Mouse (Mus musculus): ENCODE data around the gene Prss12.

The Prss12 gene

DNA sequence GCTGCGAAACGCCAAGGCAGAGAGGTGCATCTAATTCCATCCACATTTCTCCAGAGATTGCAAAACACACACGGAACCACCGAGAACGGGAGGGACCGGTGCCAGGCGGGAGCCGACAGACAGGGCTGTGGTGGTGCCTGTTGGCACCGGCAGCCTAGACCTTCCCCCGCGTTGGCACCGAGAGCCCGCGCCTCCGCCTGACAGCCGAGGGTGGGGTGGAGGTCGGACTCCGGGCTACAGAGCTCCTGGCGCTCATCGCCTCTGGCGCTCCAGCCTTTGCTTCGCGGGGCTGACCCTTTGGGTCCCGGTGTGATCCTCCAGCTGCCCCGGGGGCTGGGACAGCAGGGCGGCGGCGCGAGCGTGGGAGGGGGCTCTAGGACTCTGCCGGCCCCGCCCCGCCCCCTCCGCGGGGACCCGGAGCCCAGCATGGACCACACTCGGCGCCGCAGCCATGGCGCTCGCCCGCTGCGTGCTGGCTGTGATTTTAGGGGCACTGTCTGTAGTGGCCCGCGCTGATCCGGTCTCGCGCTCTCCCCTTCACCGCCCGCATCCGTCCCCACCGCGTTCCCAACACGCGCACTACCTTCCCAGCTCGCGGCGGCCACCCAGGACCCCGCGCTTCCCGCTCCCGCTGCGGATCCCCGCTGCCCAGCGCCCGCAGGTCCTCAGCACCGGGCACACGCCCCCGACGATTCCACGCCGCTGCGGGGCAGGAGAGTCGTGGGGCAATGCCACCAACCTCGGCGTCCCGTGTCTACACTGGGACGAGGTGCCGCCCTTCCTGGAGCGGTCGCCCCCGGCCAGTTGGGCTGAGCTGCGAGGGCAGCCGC, at the start of gene Prss12:
Gene Prss12, plus strand, starts transcription at position 206 of the 830 bp plus-strand sequence.
- DNase-seq, result peak; percentile 28

DNA sequence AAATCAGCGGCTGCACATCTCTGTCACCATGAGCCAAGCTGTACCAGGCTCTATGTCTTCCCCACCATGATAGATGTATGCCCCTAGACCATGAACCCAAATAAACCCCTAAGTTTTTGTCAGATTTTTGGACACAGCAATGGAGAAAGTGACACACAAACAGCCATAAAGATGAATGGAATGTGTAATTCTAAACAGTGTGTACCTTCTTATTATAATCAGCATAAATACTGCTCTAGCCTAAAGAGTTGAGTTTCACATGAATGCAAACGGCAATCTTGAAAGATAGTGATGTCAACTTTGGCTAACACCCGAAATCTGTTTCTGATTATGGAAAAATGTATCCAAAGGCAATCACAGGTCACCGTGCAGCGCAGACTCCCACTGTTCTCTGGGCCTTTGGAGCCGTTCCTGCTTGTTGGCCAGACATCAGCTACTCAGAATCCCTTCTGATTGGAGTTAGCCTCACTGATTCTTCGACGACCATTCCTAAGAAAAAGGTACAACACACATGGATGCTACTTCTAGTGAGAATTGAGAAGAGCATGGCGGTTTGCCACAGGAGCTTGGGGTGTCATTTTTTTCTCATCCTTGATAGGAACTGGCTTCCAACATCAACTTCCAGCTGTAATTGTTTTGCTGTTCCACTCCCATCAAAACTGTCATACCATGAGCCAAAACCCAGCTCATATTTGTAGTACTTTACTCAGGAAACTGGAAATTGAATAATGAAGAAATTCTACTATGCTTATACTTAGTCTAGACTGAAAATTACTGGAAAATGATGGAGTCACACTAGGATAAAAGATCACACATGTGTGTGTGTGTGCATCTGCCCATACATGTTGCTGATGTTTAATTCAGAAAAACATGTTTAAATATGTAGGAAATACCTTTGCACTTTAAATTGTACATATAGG, 48.9 kb upstream of the Prss12 start:
- no peak for DNase-seq

DNA sequence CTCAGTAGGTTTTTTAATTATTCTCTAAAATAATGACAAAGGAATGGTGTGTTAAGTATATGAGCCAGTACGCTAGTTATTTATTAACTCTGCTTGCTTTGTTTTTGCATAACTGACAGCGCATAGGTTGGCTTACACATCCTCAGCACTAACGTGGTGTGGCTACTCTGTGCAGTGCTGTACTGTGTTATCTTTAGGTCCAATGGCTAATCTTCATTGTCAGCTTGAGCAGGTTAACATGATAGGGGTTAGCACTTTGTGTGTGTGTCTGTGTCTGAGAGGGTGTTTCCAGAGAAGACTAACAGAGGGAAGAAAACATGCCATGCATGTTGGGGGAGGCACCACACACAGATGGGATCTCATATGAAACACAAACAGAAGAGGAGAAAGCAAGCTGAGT, 41.8 kb upstream of the Prss12 start:
- DNase-seq, result no peak

DNA sequence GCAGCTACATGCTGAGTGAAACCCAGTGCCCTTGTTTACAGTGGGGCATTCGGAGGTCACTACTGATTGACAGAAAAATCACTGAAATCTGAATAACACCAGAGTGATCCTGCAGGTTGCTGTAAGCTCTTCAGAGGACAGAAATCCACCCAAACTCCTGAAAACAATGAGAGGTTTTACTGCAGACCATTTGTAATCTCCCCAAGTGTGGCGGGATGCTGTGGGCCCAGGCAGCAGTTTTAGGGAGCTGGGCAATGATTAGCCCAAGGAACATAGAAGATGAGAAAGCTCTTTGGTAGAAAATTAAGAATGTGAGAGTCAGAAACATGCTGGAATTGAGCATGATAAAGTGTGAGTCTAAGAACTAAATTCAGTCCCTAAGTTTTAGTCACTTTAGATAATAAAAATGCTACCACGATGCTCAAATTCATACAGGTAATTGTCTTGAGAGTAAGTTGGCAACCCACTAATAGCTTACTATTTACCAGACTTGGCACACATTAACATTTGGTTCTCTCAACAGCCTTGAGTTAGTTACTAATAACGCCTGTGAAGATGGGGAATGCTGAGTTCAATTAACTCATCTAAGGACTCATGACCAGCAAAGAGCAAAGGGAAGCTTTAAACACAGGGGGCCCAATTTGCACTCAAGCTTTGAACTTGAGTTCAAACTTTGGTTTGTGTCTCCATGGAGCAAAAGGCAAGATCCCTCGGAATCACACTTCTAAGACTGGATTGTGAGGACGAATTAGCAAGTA, 34.7 kb upstream of the Prss12 start:
- DNase-seq, result peak; percentile 72

DNA sequence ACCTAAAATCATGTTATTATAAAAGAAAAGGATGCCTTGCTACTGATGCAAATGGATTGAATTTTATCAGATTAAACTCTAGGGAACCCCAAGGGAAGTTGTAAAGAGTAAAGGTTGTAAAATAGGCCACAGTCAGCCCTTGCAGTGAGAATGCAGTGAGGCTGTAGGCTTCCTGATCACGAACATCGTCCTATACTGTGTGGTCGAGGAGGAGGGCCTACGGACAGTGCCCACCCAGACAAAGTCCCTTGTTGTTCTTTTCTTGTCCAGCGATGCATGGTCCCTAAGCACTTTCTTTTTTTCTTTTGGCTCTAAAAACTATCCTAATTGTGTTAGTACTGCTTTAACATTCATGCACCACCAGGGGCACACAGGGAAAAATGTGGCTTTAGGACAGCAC, 33.5 kb upstream of the Prss12 start:
- DNase-seq, result no peak

DNA sequence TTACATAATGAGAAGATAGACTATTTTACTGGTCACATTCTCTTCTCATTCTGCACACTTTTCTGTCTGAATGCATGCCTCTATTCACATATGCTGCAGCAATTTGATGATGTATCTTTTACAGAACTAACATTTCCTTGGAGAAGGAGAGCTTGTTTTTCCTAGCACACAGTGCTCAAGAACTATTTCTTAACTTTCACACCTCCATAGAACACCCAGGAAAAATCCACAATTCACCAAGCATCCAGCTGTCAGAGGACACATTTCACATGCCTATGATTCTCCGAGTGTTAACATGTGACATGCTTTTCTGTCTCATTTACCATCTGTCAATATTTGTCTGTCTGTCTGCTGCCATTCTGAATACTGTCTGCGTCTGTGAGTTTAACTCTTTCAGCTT, 21.1 kb upstream of the Prss12 start:
- no peak for DNase-seq

DNA sequence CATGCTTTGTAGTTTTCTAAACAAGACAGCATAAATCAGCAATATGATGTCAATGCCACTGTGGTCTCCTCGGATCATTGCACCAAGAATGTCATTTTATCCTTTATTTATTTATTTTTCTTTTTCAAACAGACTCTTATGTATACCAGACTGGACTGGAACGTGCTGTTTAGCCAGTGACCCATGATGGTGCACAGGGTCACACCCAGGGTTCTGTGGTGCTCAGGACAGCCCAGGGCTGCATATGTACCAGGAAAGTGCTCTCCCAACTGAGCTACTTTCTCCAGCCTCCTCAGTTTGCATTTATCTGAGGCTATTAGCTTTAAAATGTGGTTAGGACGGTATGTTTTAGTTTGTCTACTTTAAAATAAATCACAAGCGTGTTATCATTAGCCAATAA, 18.7 kb upstream of the Prss12 start:
- DNase-seq, result no peak

DNA sequence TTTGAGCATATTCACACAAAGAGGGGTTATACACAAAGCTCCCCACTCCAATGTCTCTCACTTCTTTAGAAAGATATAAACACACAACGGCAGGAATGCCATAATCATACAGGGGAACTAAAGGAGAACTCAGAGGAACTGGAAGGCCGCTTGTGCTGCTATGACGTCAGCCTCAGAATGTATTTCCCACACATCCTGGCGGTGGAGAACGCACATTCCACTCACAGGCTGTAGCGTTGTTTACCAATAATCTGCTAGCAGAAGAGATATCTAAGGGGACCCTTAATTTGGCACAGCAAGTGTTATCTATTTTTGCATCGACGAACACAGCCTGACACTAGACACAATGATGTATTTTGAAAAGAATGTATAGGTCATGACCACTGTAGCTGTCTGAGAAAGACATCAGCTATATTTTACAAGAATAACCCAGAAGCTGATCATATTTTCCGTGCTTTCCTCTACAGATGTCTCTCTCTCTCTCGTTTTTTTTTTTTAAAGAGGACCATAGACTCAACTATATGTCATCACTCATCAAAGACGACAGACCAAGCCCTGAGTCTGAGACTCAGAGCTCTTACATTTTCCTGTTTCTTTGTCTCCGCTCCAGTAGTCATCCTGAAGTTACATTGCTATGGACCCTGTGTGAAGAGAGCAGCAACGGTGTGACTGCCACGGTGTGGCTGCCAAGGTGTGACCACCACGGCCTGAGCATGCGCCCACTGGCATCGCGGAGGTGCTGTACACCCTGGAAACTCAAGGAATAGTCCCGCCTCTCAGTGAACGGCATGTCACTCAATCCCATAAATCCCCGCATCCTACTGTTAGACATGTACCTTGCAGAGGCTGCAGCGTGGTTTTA, 16.9 kb upstream of the Prss12 start:
- DNase-seq, result no peak

DNA sequence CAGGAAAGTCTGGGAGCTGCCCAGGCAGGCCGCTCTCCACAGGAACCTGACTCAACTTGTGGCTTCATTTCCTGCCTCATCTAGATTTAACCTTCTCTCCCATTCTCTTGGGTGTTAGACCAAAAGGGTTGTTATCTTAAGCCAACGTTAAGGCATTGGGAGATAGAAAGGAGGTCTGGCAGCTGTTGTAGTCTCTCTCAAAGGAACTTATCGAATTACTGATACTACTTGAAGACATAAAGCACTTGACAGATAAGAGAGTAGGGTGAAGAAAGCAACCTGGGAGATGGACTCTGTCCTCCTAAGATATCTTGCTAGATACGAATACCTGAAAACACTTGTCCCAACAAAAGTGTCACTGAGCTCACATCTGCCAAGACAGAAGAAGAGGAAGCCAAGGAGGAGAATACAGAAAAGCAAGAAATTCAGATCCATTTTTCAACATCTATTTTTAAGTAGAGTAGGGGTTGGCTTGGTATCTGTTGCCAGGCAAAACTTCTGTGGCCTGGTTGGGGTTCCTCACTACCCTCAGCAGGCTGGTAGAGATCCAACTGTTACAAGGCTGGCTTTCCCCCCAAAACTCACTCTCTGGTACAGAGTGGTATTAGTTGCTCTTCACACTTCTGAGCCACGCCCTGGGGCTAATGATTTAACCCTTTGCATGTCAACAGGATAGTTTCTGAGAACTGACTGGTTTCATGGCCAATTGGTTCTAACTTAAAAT, 14.6 kb upstream of the Prss12 start:
- DNase-seq, result no peak

DNA sequence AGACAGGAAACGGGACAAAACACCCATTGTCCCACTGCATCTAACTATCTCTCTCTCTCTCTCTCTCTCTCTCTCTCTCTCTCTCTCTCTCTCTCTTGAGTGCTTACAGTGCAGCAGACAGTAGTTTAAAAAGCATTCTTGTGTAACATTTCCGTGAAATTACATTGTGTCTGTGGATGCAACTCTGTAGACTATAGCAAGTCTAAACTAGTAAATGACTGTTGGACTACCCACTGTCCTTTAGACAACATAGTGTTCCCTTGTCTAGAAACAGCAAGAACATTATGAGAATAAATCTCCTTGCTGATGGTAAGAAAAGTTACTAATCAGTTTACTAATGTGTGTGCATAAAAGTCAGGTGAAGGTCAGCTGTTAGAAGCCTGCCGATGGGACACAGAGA, 13.4 kb upstream of the Prss12 start:
- no peak for DNase-seq

DNA sequence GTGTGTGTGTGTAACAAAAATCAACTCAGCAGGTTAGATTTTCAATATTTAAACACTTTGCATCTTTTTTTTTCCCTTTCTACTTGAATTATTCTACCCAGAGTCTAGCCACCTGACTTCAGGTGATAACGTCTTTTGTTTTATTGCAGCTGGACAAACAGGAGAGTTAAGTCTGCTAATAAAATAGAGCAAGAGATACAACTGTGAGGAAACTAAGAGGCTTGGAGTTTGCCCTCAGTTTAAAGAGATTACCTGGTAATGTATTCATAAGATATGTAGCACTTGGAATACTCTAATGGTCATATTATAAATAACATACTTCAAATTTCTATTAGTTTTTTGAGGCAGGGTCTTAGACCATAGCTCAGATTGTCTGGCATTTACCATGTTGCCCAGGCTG, 9.1 kb upstream of the Prss12 start:
- DNase-seq, result no peak

DNA sequence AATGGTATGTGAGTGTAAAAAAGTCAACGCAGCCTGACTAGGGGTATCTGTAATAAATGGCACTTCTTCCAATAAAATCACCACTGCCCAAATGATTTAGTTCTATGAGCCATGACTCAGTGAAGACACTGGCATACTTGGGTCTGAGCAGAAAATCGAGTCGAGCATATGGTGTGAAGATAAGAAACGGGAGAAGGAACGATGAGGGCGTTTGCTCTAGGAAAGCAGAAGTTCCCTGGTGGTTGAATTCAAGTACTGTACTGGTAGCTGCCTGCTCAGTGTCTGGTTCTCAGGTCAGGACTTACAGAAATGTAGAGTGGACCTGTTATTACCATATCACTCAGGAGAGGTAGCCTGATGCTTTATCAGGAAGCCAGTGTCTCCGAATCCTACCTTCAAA, 6.2 kb upstream of the Prss12 start:
- DNase-seq, result no peak

DNA sequence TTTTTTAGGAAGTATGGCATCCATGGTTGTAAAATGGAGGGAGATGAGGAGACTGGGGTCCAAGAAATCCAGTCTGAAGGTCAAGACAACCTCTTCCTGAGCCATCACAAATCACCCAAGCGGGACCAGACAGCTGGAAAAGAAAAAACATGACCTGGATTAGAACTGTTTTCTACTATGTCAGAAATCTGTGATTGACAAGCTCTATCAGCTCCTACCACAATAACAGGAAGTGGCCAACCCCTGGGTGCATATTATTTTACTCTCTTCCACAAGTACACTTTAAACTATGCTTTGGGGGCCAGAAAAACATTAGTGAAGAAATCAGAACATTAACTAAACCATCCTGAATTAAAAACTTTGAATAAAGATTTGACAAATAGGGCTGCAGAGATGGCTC, 2.2 kb upstream of the Prss12 start:
- no peak for DNase-seq

DNA sequence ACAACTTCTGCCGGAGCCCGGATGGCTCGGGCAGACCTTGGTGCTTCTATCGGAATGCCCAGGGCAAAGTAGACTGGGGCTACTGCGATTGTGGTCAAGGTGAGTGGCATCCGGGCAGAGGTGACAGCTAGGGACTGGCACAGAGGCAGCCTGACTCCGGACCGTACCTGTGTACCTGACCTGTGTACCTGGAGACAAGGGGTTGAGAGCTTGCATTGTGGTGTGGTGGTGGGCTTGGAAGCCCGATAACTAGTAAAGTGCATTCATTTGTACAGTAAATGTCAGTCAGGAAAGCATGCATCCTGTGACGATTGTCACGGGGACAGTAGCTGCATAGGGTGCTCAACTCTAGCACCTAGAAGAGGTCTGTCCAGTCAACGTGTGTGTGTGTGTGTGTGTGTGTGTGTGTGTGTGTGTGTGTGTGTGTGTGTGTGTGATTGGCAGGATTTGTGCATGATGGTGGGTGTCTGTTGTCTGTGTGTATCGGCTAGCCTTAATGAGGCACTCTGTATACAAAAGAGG, 886 bp downstream of the Prss12 start:
- DNase-seq, result peak; percentile 14

DNA sequence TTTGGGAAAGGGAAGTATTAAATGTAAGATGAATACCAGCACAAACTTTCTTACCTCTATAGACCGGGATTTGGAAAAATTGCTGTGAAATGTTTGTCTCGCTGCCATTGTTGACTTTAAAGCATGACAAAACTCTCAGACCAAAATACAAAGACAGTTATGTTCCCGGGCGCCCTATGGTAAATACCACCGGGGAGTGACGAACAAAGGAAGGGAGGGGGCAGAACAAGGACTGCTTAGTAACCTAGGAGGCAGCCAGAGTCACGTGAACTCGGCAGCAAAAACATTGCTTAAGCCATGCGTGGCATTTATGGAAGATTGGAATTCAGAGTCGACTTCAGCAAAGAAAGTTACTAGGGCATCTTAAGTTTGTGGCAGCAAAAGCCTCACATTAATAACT, 1.4 kb downstream of the Prss12 start:
- no peak for DNase-seq

DNA sequence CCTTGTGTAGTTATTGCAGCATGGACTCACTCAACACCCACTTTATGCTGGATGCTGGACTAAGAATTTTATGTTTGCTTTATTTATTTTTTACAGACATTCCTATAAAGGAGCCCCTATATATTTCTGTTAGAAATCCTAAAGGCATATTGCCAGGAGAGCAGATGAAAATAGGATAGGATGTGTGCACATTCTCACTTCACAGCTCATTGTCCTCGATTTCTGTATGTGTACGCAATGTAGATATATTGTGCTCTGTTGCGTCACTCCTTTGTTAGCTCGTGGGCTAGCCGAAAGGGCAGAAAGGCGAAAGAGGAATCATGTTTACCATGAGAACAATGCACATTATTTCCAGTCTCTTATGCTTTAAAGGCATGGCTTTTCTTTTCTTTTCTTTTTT, 3.4 kb downstream of the Prss12 start:
- DNase-seq, result no peak

DNA sequence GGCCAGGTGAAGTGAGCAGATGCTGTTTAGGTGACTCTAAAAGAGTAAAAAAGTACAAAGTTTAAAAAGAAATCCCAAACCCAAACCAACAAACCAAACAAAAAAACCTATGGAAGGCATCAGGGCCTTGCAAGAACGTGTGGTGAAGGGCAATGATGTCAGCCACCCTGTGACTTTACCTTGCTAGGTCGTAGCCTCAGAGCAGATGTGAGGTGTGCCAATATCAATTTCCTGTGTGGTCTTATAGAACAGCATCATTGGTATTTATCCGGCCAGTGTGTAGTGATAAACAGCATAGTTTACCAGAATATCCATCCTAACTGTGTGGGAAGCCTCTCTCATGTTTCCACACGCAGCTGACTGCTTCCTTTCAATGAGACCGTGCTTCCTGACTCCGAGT, 6.2 kb downstream of the Prss12 start:
- no peak for DNase-seq

DNA sequence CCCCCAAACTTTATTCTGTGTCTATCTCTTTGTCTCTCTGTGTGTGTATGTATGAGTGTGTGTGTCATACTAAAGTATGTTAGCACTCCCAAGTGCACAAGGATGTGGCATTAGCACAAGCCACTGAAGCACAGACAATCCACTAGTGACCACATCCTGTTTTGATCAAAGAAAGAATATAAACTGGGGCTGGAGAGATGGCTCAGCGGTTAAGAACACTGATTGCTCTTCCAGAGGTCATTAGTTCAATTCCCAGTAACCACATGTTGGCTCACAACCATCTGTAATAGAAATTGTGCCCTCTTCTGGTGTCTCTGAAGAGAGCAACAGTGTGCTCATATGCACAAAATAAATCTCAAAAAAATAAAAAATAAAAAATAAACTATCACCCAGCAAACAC, 12.8 kb downstream of the Prss12 start:
- DNase-seq, result no peak

DNA sequence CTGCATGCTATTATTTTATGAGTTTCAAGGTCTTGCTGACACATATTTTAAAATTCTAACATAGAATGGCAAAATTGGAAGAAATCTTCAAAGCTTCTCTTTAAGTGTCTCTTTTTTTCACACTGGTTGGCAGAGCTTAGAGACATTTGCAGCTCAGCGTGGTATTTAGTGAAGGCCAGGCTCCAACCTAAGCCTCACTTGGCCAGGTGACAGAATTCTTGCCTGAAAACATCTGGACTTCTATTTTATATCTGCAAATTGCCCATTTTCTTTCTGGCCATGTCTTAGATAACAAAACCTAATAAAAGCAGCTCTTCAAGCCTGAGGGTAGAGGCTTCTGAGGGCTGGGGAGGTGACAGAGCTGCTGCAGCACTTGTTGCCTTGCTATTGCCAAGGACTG, 13.7 kb downstream of the Prss12 start:
- DNase-seq, result no peak

DNA sequence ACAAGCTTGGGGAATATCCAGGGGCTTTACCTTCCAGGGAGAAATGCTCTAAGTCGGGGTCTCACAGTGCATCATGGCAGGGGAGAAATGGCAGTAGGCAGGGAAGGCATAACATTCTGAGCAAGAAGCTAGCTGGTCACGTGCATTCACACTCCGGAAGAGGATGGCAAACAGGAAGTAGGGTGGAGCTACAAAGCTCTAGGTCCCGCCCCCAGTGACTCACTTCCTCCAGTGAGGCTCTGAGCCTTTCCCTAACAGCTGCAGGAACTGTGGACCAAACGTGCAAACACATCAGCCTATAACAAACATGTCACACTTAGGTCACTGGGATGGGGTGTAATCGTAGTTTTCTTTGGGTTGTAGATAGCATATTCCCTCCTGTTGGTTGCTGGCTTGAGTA, 15.6 kb downstream of the Prss12 start:
- DNase-seq, result no peak

DNA sequence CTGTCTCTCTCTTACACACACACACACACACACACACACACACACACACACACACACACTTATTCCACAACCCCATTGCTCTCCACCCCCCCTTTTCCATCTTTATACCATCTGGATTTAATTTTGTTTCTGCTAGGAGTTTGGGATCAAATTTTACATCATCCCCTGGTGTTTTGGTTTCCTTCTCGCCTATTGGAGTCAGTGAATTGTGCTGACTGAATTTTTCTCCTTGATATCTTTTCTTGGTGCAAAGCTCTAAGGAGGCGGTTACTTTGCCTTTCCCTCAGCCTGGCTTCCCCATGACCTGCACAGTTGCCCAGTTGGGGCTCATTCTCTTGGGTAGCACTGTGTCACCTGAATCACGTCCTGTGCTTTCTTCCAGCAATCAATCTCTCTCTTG, 30.1 kb downstream of the Prss12 start:
- DNase-seq, result no peak
